Mouse (Mus musculus): ENCODE measurements around the gene Phactr4.
"Not testable (repeated sequence)": the region's sequence is repeated elsewhere in the genome, so short reads cannot be mapped to it uniquely, and the experiment has no call there.

Phactr4 gene

GRCm38 (mm10) chr4:132421923-132422782 is at the start of gene Phactr4:
TSS of gene Phactr4 (minus strand) at chr4:132422489.
- peak; percentile 90 for DNase-seq

- DNase-seq: no peak
Measured at GRCm38 (mm10) chr4:132469873-132470272, 47.6 kb upstream of the Phactr4 start.

- DNase-seq: no peak
Measured at GRCm38 (mm10) chr4:132464255-132464613, 41.9 kb upstream of the Phactr4 start.

- peak; percentile 87 for DNase-seq
Measured at GRCm38 (mm10) chr4:132463430-132464254, 41.4 kb upstream of the Phactr4 start, which contains the start of gene Med18. TSS of gene Med18 (minus strand) at chr4:132463921.

- DNase-seq: no peak
Measured at GRCm38 (mm10) chr4:132462836-132463235, 40.5 kb upstream of the Phactr4 start.

GRCm38 (mm10) chr4:132460225-132460624 is 37.9 kb upstream of the Phactr4 start:
- no peak for DNase-seq

- no peak for DNase-seq
Measured at GRCm38 (mm10) chr4:132455561-132455960, 33.3 kb upstream of the Phactr4 start.

GRCm38 (mm10) chr4:132455146-132455545 is 32.9 kb upstream of the Phactr4 start:
- DNase-seq: no peak

- no peak for DNase-seq
Measured at GRCm38 (mm10) chr4:132454216-132454615, 31.9 kb upstream of the Phactr4 start.

GRCm38 (mm10) chr4:132449778-132450177 is 27.5 kb upstream of the Phactr4 start:
- no peak for DNase-seq

GRCm38 (mm10) chr4:132446105-132446504 is 23.8 kb upstream of the Phactr4 start:
- DNase-seq: no peak

GRCm38 (mm10) chr4:132444516-132444915 is 22.2 kb upstream of the Phactr4 start:
- DNase-seq: no peak

- DNase-seq: no peak
Measured at GRCm38 (mm10) chr4:132437857-132438256, 15.6 kb upstream of the Phactr4 start.

- DNase-seq: no peak
Measured at GRCm38 (mm10) chr4:132432717-132433372, 10.6 kb upstream of the Phactr4 start.

- DNase-seq: no peak
Measured at GRCm38 (mm10) chr4:132428022-132428542, 5.8 kb upstream of the Phactr4 start.

- DNase-seq: no peak
Measured at GRCm38 (mm10) chr4:132427493-132427892, 5.2 kb upstream of the Phactr4 start.

GRCm38 (mm10) chr4:132426021-132426420 is 3.7 kb upstream of the Phactr4 start:
- DNase-seq: no peak

GRCm38 (mm10) chr4:132424765-132425164 is 2.5 kb upstream of the Phactr4 start:
- no peak for DNase-seq

- DNase-seq: no peak
Measured at GRCm38 (mm10) chr4:132421556-132421922, 750 bp downstream of the Phactr4 start.

GRCm38 (mm10) chr4:132420471-132420870 is 1.8 kb downstream of the Phactr4 start:
- DNase-seq: no peak

- DNase-seq: no peak
Measured at GRCm38 (mm10) chr4:132415966-132416365, 6.3 kb downstream of the Phactr4 start.

- DNase-seq: not testable (repeated sequence)
Measured at GRCm38 (mm10) chr4:132413257-132413656, 9.0 kb downstream of the Phactr4 start.

Measured in cerebellum, adult 11 months (tissue).